Mouse (Mus musculus): ENCODE data around the gene Sema6d.

DNA sequence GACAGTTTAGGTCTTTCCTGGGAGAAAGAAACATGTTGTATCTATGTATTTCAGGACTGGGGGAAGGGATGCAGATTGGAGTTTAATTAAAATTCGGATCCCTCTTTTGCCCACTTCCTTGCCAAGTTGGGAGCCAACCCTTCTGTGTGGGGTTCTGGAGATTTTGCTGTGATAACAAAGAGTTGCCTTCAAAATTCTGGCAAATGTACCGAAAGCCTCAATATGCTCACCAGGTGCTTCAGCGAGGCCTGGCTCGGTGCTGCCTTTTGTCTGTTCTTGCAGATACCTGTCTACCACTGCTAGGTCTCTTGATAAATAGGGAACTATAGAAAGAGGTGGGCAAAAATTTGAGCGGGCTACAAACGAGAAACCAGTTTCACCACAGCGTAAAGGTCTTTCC is 563.4 kb downstream of the Sema6d start:
- TF ChIP-seq POLR2A (IDR thresholded peaks at IDR 0.05; ENCODE audit: insufficient read depth, low read depth, low read length) (no peak), CTCF (IDR thresholded peaks at IDR 0.05) (no peak), EP300 (IDR thresholded peaks at IDR 0.05; ENCODE audit: insufficient read depth, low read depth, low read length) (no peak)
